Mouse (Mus musculus) midbrain, postnatal 0 days (tissue): Measurements from ENCODE around the gene Rad51b. TPM values are rescaled to one million over a fixed set of nuclear protein-coding genes. Genes with fewer than 3 reads are reported as not detected.

ENCODE experiments used
- ATAC-seq: fragments of 200-750 bp; cut with Nextera tagmentation; 2 replicates; pipeline ENCODE4 v1.8.0; 2017; ENCODE audit warnings: moderate number of reproducible peaks, mild to moderate bottlenecking, moderate TSS enrichment, moderate library complexity; ENCODE audit not compliant: low FRiP score
- DNase-seq: peaks from one replicate; pipeline ENCODE4 v3.0.0-alpha.2; 2015; ENCODE audit warnings: low spot score
- H3K27ac ChIP-seq: fragments of 300-500 bp; sonication (generic); 2 replicates; pipeline ENCODE4 v1.5.1; 2014; ENCODE audit warnings: low read depth, mild to moderate bottlenecking, low read length, mixed read lengths
- H3K27me3 ChIP-seq: fragments of 300-500 bp; sonication (generic); 2 replicates; pipeline ENCODE4 v1.6.1; 2014; ENCODE audit warnings: low read length, control low read depth, mixed read lengths; ENCODE audit not compliant: insufficient read depth
- H3K36me3 ChIP-seq: fragments of 300-500 bp; sonication (generic); 2 replicates; pipeline ENCODE4 v1.6.1; 2014; ENCODE audit warnings: low read length, control low read depth, mixed read lengths; ENCODE audit not compliant: insufficient read depth
- H3K4me1 ChIP-seq: fragments of 300-500 bp; sonication (generic); 2 replicates; pipeline ENCODE4 v1.6.1; 2014; ENCODE audit warnings: mild to moderate bottlenecking, control low read depth, antibody characterized with exemption, low read length, mixed read lengths; ENCODE audit not compliant: insufficient read depth
- H3K4me2 ChIP-seq: fragments of 300-500 bp; sonication (generic); 2 replicates; pipeline ENCODE4 v1.6.1; 2014; ENCODE audit warnings: low read depth, mild to moderate bottlenecking, low read length, mixed read lengths; ENCODE audit not compliant: poor library complexity, severe bottlenecking
- H3K4me3 ChIP-seq: fragments of 300-500 bp; sonication (generic); 2 replicates; pipeline ENCODE4 v1.5.1; 2014; ENCODE audit warnings: low read depth, mild to moderate bottlenecking, low read length, moderate library complexity
- H3K9ac ChIP-seq: fragments of 300-500 bp; sonication (generic); replicated peaks from 2 replicates; pipeline ENCODE4 v1.6.1; 2014; ENCODE audit warnings: mild to moderate bottlenecking, low read length, moderate library complexity, mixed read lengths; ENCODE audit not compliant: poor library complexity, severe bottlenecking
- H3K9me3 ChIP-seq: fragments of 300-500 bp; sonication (generic); 2 replicates; pipeline ENCODE4 v1.6.1; 2016; ENCODE audit warnings: low read length, control low read depth
- CTCF ChIP-seq: IDR thresholded peaks from 2 replicates; pipeline ENCODE4 v1.5.1; 2016; ENCODE audit warnings: antibody characterized with exemption, mild to moderate bottlenecking
- WGBS: fragments of 180-500 bp; shearing (Covaris S2); extraction: QIAGEN DNeasy Blood & Tissue Kit; methylation state at CpG from one replicate; pipeline ENCODE4 v1.1.7; 2014; 5-methylcytosine and 5-hydroxymethylcytosine counted together
- polyA plus RNA-seq: library from polyadenylated mRNA; unstranded; fragments of >200 nt; fragmentation: Nextera tagmentation; extraction: Ambion mirVana; gene quantifications from 2 replicates; pipeline ENCODE4 v1.2.1, GENCODE M21; 2015
- total RNA-seq: library from RNA; depleted of rRNA; stranded (reverse); fragments of >200 nt; gene quantifications from 2 replicates; pipeline ENCODE4 v1.2.3, GENCODE M21; 2014

The Rad51b gene
- total and polyA plus RNA-seq, 2 experiments from 2014 or later: 0.22 to 0.74 TPM

DNA sequence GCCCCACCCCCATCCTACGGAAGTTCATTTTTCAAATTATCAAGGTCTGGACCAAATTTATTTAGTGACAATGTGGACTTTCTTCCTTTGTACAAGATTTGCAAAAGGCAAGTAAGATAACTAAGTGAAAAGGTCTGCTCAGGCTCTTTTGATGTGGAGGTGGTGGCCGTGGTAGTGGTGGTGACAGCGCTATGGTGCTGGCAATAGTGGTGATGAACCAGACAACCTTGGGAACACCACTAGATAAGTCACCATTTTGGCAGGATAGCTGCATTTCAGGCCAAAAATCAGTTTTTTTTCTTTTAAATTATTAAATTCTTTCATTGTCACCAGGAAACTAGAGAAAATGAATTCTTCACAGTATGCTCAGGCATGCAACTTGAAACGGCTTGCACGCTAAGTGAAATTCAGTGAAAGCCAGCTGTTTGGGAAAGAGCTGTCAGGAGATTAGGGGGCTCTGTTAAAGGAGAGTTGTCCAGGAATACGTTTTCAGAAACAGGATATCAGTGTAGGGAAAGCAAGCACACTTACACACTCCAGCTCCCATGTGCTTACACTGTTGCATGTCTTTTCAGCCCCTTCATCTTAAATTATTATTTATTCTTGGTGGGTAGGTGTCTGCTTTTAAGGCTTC lies 179.4 kb downstream of the Rad51b start:
- H3K4me3 ChIP-seq: no peak overlapping the region
- no peaks in the 10 kb centered on the region for H3K36me3 ChIP-seq
- 46% methylated on average over 6 of the region's 6 CpGs for WGBS
- no peak overlapping the region for H3K27ac ChIP-seq
- no peak overlapping the region for H3K4me2 ChIP-seq
- no peaks in the 10 kb centered on the region for H3K27me3 ChIP-seq
- TF ChIP-seq CTCF: no peak
- DNase-seq: no peak
- no peaks in the 10 kb centered on the region for H3K4me1 ChIP-seq
- ATAC-seq: no peak
- no peak overlapping the region for H3K9ac ChIP-seq
- H3K9me3 ChIP-seq: no peaks in the 10 kb centered on the region

DNA sequence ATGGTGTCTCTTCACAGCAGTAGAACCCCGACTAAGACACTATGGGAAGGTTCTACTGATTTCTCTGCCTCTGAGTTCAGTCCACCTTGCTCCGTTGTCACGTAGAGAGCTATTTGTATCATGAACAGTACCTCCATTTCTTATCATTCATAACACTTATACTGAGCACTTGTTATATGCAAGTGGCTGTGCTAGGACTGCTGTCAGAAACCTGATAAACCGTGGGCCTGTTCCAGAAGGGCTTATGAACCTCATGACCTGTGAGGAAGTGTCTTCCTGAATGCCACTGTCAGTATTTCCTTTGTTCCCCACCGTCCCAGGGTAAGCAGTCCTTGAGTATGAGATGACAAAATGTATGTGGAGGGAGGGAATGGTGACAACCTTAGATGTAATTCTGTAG lies 181.7 kb downstream of the Rad51b start:
- H3K27ac ChIP-seq: no peak overlapping the region
- no peak overlapping the region for H3K4me2 ChIP-seq
- no peaks in the 10 kb centered on the region for H3K36me3 ChIP-seq
- no peak for DNase-seq
- H3K9ac ChIP-seq: no peak overlapping the region
- no peak for TF ChIP-seq CTCF
- 89% methylated on average over 5 of the region's 5 CpGs for WGBS
- no peak overlapping the region for H3K4me3 ChIP-seq
- no peaks in the 10 kb centered on the region for H3K27me3 ChIP-seq
- H3K4me1 ChIP-seq: no peaks in the 10 kb centered on the region
- H3K9me3 ChIP-seq: no peaks in the 10 kb centered on the region
- no peak for ATAC-seq

- no peaks in the 10 kb centered on the region for H3K9me3 ChIP-seq
- no peaks in the 10 kb centered on the region for H3K4me1 ChIP-seq
- no peak overlapping the region for H3K4me3 ChIP-seq
- H3K9ac ChIP-seq: no peak overlapping the region
- H3K27ac ChIP-seq: no peak overlapping the region
- TF ChIP-seq CTCF: no peak
- H3K27me3 ChIP-seq: no peaks in the 10 kb centered on the region
- no peak overlapping the region for H3K4me2 ChIP-seq
- DNase-seq: no peak
- no peaks in the 10 kb centered on the region for H3K36me3 ChIP-seq
- 94% methylated on average over 4 of the region's 4 CpGs for WGBS
- ATAC-seq: no peak
Measured at GRCm38 (mm10) chr12:79485501-79485900, 188.4 kb downstream of the Rad51b start.

GRCm38 (mm10) chr12:79488590-79489242 lies 191.6 kb downstream of the Rad51b start:
- H3K9me3 ChIP-seq: no peaks in the 10 kb centered on the region
- TF ChIP-seq CTCF: no peak
- WGBS: 65% methylated on average over 17 of the region's 17 CpGs
- no peaks in the 10 kb centered on the region for H3K27me3 ChIP-seq
- H3K27ac ChIP-seq: no peak overlapping the region; the same call in 1 of the 2 replicates
- H3K4me2 ChIP-seq: no peak overlapping the region
- DNase-seq (peak; percentile 82), ATAC-seq (no peak)
- no peak overlapping the region for H3K4me3 ChIP-seq
- H3K9ac ChIP-seq: no peak overlapping the region
- no peaks in the 10 kb centered on the region for H3K36me3 ChIP-seq
- no peaks in the 10 kb centered on the region for H3K4me1 ChIP-seq

DNA sequence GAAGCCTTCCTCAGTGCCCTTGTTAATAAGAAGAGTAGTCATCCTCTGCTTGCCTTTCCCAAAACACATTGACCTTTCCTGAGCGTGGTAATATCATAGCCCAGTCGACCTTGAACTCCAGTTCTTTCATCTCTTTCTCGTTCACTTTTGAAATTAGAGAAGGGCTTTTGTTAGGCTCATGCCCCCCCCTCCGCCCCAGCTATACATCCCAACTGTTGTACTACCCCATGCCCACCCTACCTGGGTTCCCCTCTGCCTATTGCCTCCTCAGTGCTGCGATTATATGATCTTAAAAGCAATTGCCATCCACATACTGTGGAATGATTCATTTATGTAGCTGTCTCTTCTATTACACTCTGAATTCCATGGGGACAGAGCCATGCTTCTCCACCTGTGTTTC lies 193.5 kb downstream of the Rad51b start:
- Histone ChIP-seq H3K4me1 (no peaks in the 10 kb centered on the region), H3K4me2 (no peak overlapping the region), H3K27me3 (no peaks in the 10 kb centered on the region), H3K9ac (no peak overlapping the region), H3K4me3 (no peak overlapping the region), H3K36me3 (no peaks in the 10 kb centered on the region), H3K27ac (no peak overlapping the region), H3K9me3 (no peaks in the 10 kb centered on the region)
- WGBS: 88% methylated on average over 5 of the region's 5 CpGs
- DNase-seq: no peak
- no peak for ATAC-seq
- no peak for TF ChIP-seq CTCF

GRCm38 (mm10) chr12:79492175-79492574 lies 195.1 kb downstream of the Rad51b start:
- no peaks in the 10 kb centered on the region for H3K9me3 ChIP-seq
- H3K4me1 ChIP-seq: no peaks in the 10 kb centered on the region
- no peaks in the 10 kb centered on the region for H3K36me3 ChIP-seq
- WGBS: 95% methylated on average over 4 of the region's 4 CpGs
- DNase-seq: no peak
- no peak for ATAC-seq
- no peak overlapping the region for H3K27ac ChIP-seq
- no peak for TF ChIP-seq CTCF
- no peak overlapping the region for H3K9ac ChIP-seq
- H3K4me2 ChIP-seq: no peak overlapping the region
- no peaks in the 10 kb centered on the region for H3K27me3 ChIP-seq
- H3K4me3 ChIP-seq: no peak overlapping the region
